Mouse (Mus musculus): ENCODE results near the gene Nsun7.

The Nsun7 gene

DNA sequence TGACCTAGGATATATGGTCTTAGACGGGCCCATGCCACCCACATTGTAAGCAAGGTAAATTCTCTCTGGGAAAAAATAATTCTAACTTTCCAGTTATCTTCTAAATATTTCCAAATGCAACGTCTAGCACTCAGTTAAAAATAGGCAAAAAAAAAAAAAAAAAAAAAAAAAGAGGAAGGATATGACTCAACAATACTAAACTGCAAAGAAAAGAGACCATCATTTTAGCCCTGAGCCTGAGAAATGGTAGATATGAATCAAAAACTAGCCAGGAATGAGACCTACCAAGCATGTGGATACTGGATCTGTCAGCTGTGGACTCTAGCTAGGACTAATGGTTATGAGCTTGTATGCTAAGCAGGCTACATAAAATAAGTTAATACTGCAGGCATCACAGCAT is 20.0 kb downstream of the Nsun7 start:
- DNase-seq (ENCODE audit: low read depth, low spot score): no peak

DNA sequence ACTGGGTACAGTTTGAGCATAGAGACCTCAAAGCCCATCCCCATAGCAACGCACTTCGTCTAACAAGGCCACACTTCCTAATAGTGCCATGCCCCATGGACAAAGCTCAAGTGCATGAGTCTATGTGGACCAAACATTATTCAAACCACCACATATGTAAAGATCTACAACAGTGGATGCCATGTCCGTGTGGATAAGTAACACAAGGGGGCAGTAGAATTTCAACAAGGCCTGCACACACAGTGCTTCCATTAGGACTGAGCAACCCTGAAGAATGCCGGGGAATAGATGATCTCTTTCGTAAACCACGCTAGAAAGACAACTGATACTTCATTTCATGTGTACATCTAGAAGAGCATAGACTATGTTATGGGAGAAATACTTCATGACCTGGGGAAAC is 21.0 kb downstream of the Nsun7 start:
- DNase-seq (ENCODE audit: low read depth, low spot score): no peak

DNA sequence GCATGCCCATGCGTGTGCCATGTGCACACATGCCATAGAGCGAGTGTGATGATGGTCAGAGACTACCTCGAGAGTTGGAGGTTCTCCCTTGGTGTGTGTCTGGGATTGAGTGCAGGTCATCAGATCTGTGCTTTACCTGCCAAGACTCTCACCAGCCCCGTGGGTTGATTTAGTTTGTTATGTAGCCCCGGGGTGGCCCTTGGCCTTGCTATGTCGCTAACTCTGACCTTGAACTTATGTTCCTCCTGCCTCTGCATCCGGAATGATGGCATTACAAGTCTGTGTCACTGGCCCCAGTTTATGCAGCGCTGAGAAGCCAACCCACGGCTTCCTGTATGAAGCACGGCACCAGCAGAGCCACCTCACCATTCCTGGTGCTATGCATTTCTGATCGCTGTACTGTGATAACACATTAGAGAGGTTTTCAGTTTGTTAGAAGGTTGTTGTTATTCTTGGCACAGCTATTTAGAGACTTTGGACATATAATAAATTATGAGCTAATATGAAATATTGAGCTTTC is 34.5 kb downstream of the Nsun7 start:
- DNase-seq (ENCODE audit: low read depth, low spot score): no peak

DNA sequence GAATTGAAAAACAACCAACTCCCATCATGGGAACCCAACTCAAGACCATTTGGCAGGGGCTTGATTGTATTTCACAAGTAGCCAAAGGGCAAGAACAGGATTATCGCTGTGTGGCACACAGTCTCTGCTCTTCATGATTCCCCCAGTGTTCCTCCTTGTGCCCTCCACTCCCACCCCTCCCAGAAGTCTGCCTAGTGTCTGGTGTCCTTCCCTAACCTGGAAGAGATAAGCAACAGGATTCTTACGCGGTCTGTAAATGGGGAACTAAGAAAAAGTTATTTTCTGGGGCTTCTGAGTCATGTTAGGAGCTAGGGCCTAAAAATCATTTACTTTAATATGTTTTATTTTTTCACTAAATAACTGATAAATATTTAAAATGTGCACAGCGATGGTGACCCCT is 35.3 kb downstream of the Nsun7 start:
- no peak for DNase-seq (ENCODE audit: low read depth, low spot score)

DNA sequence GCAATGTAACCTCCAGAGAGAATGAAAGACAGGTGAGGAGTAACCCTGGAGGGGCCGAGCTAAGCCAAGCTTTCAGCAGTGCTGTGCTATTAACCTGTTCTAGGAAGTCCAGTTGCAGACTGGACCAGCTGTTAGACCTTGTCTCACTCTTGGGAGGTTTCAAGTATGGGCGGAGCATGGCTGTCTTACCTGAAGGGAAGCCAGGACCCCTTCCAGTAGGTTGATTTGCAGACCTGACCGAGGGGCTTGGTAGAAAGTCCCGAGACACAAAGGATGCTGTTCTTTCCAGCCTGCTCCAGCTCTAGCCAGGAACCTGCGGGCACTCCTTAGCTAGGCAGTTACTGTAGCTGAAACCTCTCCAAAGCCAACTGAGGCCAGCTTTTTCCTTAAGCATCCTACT is 36.4 kb downstream of the Nsun7 start:
- DNase-seq (ENCODE audit: low read depth, low spot score): no peak

DNA sequence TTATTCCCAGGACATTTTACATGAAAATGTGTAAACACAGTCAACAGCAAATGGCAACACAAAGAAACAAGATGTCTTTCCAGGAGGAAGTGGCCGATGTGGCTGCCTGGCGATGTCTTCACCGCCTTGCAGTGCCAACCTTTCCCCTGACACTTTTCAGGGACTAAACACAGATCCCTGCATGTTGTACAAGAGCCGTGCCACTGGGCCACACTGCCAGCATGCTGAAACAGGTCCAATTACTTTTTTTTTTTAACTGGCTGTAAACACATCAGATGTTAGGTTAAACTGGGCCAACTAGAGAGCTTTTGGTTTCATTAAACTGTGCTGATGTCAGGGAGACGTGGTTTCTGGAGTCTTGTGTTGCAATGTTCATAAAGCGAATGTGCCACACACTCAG is 39.2 kb downstream of the Nsun7 start:
- no peak for DNase-seq (ENCODE audit: low read depth, low spot score)

DNA sequence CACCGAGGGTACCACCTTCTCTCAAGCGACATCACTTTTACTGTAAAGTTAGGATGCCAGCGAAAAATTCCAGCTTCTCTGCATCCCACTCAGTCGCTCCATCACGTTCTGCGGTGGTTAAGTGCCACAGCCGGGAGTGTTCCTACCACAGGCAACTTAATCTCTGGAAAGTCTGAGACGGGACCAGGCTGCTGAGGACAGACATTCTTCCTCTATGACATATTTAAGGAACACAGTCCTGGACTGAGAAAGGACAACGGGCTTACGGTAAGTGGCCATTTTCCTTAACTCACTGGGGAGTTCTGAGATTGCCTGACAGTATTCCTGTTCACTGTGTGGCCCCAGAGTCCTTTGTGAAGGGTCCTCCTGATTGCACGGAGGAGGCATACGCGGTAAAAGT is 40.9 kb downstream of the Nsun7 start:
- no peak for DNase-seq (ENCODE audit: low read depth, low spot score)

DNA sequence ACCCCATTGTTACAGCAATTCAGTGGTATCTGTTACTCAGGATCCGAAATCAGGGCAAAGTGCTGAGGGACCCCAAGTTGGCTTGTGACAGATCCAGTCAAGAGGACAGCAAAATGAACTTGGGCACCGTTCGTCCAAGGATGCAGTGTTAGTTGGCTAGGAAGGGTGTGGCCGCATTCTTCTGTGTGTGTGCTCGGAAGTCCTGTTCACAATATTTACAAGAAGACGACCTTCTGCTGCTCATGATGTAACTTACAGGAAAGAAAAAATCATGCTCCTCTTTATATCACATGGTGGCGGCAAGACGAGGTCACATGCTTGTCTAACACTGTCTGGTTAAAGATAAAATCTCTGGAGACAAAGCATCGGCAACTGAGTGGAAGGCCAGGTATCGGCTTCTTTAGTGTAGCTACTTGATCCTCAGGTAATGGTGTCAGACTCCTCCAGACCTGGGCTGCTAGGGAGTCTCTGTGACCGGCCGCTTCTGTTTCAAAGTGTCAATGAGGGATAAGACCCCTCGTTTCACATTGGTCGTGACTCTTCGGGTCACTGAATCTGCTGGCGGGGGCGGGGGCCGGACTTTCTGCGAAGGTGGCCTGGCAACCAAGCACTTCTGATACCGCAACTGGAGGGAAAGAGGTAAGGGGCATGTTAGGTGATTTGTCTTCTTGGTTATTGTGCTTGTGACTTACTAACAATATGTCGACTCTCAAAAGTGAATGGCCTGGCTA is 42.6 kb downstream of the Nsun7 start:
- no peak for DNase-seq (ENCODE audit: low read depth, low spot score)

DNA sequence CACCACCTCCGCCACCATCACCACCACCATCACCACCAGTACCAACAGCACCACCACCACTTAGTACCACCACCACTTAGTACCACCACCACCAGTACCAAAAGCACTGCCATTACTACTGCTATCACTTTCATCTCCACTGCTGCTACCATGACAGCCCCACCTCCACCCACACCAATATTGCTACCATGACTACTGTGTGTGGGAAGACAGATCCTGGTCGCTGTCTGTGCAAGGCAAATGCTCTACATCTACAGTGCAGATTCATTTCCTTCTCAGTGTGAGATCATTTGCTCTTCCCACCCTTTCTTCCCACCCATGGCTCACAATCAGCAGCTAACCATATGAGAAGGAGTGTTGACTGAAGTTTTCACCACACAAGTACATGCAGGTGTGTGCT is 43.2 kb downstream of the Nsun7 start:
- DNase-seq (ENCODE audit: low read depth, low spot score): no peak

DNA sequence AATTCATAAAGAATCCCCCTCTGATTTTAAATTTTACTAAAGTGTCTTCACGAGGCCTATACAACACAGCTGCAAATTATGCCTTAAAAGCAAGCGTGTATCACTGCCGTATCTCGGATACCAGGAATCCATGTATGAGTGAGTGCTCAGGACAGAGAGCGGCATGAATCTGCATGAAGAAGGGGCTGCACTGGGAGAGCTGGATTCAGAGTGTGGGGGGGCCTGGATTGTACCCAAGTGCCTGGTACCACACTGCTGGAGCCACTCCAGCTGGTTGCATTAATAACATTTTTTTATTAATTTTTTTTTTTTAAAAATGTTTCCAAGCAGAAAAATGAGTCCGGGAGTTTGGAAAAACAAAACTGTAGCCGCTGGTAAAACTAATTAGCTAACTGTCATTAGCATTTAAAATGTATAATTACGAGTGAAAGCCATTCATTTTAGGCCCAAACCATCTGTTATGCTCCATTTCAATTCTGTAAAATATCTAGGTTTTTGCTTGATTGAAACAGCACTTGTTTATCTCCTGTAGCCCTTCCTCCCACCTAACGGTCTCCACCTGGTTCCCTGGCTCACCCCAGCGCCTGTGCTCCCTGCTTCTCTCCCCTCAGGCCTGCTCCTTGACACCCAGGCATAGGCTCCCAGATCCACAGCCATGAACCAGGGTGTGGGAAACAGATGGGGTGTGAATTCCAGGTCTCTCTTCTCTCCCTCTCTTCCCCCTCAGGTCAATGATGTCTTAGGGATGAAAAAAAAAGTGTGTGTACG is 44.8 kb downstream of the Nsun7 start:
- no peak for DNase-seq (ENCODE audit: low read depth, low spot score)

DNA sequence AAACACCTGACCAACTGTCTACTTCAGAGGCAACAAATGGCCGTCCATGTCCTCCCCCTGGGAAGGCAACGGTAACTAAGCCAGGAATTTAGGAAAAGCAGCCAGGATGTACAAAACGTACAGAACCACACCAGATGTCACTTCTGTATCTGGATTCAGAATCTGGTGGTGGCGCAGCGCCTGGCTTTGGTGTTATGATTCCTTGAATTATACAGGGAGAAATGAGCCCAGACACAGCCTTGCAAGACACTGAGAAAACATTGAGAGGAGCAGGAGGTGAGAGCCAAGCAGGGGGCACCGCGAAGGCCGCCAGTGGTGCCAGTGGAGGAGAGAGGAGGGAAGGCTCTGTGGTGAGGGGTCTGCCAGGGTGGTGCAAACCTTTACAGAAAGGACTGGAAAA is 45.8 kb downstream of the Nsun7 start:
- DNase-seq (ENCODE audit: low read depth, low spot score): no peak

DNA sequence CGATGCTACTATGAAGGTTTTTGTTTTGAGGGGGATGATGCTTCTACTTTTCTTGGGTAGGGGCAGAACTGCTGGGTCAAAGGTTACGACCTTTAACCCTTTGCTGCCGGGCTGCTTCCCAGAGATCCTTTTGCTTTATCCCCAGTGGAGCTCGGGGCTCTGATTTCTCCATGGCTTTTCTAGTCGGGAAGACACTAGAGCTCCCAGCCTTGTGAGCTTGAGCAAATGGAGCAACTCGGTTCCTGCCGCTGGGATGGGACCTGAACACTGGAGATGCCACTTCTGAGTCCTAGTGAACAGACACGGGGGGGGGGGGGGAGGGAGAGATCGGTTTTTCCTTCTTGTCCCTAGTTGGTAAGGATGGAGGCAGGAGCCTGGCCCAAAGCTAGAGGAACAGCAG is 50.6 kb downstream of the Nsun7 start:
- DNase-seq (ENCODE audit: low read depth, low spot score): no peak

DNA sequence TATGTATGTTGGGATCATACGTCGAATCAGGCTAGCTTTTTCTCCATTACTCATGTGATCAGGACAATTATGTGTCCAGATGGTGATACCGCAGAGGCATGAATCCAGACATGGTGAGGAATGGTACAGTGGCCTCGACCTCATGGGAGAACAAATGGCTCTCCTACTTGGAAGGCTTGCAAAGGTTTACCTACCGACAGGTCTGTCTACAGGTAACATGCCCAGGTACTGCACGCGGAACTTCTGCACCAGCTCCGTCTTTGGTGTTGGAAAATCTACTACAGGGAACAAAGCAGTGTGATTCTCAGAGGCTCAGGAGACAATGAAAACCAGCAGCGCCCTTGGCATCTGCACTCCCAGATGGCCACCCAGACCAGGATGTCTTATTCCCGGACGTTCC is 51.1 kb downstream of the Nsun7 start:
- no peak for DNase-seq (ENCODE audit: low read depth, low spot score)

DNA sequence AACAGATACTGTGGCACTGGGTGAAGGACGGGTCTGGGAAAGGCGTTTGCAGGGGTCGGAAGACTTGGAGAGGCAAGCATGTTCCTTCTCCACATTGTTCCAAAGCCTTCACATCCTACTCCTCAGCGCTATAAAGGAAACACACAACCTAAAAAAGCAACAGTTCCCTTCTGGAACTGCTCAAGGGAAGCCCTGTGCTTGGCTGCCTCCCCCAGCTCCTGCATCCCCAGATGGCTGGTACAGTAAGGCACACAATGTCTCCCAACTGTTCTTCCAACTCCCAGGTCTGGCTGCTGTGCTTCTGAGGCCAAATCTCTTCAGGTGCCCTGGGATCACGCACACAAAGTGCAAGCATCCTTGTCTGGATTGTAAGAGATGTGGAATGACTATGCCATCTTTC is 56.1 kb downstream of the Nsun7 start:
- DNase-seq (ENCODE audit: low read depth, low spot score): no peak

DNA sequence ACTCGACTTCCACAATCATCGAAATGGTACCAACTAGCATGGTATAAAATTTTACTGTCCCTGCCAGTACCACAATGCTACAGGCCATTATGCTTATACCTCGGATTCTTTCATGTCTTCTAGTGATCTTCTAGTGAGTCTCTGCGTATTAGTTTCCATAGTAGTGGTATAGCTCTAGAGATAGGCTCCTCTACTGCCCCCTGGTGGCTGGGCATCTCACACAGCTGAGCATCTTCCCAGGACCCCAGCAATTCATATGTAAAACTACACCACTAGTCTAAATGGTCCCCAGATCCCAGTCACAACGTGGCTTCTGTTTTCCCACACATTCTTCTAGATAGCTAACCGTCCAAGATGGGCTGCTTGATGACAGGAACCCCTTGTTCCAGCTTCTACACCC is 59.6 kb downstream of the Nsun7 start:
- no peak for DNase-seq (ENCODE audit: low read depth, low spot score)

DNA sequence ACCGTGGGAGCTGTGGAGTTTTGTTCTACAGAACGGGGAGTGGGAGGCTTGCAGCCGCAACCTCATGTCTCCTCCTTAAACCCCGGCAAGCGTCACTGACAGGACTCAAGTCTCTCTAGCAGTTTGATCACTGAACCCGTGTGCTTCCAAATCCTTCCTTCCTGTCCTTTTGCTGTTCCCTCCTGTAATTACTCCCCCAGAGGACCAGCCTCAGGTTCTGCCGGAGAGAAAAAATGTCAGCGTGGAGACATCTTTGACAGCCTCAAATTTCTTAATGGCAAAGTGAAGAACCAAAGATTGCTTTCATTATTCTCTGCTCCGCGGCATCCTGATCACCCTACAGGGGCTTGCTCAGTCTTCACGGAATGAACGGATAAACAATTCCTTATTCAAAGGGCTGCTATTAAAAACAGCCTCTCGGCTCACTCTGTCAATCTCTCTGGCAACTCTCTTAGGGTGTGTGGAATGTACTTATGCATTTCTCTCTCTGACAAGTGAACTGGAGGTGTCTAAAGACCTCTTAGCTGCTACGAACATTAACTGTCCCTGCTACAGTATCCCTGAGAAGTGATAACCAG is 60.2 kb downstream of the Nsun7 start:
- DNase-seq (ENCODE audit: low read depth, low spot score): no peak

DNA sequence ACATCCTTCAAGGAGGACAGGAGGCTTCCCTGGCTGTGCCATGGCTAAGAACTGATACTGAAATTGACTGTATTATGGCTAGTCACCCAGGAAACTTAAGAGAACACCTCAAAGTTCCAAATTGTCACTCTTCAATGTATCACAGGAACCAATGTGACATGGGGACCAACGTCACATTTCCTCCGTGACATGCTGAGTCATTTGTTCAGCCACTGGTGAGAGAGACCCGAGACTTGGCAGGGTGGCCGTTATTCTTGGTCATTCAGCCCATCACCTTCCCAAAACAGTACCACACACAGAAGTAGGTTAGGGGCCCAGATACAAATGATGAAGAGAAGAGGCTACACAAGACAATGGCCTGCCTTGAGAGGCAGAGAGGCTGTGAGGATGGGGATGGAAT is 63.4 kb downstream of the Nsun7 start:
- DNase-seq (ENCODE audit: low read depth, low spot score): no peak

DNA sequence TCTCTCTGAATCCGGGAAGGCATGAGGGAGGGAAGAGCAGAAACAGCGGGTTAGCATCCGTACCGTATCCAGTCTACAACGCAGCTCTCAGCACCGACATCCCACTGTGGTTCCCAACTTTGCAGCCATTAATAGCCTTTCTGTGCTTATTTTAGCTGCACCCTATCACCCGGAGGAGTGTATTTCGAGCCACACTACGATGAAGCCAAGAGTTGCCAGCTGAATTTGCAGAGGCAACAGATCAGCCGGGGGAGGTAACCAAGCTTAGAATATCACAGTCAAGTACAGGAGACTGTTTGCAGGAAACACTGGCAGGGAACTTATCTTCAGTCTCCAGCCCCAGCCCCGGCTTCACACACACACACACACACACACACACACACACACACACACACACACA is 63.9 kb downstream of the Nsun7 start:
- DNase-seq (ENCODE audit: low read depth, low spot score): no peak

DNA sequence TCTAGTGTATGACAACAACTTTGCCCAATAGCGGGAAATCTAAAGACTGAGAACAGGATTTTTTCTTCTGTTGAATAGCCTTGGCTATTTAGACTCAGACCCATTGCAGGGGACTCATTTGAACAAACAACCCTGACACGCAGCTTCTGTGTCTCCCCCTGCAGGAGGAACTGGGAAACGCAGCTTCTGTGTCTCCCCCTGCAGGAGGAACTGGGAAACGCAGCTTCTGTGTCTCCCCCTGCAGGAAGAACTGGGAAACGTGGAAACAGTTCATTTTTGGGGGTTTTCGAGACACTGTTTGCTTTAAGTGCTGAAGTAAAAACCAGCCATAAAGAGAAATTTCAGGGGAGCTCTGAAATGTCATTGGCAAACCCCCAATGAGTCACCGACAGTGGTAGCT is 66.7 kb downstream of the Nsun7 start:
- DNase-seq (ENCODE audit: low read depth, low spot score): no peak

DNA sequence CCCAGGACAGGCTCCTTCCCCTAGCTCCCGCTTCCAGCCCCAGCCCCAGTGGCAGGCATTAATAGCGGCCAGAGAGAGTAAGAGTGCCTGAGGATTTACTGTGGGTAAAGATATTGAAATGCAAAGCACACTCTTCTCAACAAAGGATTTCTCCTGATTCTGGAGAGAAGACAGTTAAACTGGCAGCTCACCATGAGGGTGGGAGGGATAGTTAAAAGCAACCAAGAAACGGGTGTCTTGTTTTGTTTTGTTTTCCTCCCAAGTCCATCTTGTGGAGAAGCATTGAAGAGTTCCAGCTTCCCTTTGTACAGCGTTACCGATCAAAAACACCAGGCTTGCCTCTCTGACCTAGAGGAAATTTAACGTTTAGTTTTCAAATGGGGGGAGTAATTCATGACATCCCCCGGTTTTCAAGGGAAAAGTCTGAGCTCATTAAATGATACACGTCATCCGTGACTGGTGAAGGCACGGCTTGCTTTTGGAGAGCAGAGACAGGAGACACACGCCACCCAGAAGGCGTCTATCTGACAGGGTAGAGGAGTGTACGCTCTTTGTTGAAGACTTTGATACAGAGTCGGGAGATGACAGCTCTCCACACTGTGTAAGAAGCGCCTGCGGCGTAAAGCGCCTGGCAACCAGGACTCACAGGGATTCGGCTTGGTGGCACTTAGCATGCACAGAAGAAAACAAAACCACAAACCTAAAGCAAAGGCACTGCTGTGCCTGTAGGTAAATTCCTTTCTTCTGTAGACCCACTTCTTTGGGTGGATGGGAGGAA is 68.4 kb downstream of the Nsun7 start:
- DNase-seq (ENCODE audit: low read depth, low spot score): no peak

DNA sequence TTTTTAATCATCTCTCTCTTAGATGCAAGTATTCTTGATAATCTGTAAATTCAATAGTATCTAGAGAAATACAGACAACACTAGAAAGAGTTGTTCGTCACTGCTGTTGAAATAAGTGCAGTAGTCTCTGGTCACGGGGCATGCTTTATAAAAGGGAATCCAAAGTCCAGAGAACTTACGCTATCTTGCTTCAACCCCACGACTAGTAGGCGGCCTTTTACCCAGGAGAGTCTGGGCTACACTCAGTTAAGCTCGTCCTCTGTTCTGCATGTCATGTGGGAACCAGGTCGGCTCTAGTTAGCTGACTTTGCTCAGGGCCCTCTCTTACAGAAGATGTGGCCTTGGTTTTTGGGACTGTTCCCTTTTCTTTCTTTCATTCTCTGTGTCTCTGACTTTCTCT is 69.1 kb downstream of the Nsun7 start:
- no peak for DNase-seq (ENCODE audit: low read depth, low spot score)

DNA sequence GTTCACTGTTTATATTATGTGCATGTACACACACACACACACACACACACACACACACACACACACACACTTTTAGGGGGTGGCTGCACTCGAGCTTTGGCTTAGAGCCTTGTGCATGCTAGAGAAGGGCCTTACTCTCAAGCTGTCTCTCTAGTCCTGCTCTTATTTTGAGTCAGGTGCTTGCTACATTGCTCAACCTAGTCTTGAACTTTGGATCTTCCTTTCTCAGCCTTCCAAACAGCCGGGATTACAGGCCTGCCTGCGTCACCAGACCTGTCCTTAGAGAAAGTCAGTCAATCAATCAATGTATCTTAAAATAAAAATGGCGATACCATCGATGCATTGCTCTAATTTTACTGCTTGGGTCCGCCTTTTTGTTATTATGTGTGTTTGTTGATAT is 71.1 kb downstream of the Nsun7 start:
- DNase-seq (ENCODE audit: low read depth, low spot score): no peak
